Mouse (Mus musculus): ENCODE measurements around the gene Gm28047. TPM values are rescaled to one million over a fixed set of nuclear protein-coding genes. Genes with fewer than 3 reads are reported as not detected.
A peak's percentile ranks its signal among the peaks of the same experiment; 100 is the strongest.
"Not testable (repeated sequence)": the region's sequence is repeated elsewhere in the genome, so short reads cannot be mapped to it uniquely, and the experiment has no call there.

Gm28047 gene
- total RNA-seq (2017) = not detected in 2 replicates

DNA sequence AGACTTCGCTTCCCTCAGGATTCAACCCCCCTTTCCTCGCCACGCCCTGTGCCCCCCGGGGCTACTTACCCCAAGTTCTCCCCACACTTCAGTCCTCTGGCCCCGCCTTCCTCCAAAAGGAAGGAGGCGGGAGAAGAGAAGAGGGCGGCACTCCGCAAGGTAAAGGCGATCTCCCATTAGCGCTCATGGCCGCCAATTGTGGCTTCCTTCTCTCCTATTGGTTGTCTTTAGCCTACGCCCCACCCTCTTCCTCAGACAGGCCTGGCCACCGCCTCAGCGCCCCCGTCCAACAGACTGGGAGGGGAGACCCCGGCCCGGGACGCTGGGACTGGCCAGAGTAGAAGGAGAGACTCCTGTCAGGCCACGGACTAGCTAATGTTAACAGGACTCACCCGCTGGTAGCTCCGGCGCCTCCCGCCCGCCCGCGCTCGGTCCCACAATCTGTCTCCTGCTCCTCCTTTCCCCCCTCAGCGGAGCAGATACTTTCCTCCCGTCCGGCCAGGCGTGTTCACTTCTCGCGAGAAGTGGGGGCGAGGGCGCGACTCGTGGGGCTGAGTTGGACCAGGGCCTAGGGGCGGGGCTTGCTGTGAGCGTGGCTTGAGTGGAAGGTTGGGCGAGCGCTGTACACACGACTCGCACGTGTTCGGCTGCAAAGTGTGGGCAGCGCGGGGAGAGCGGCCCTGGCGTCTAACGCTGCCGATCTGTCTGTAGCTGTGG, at the start of gene Gm28047, which contains the start of gene Atf7:
Gene Gm28047 (minus strand): TSS at position 98 of the 717 bp plus-strand sequence.
Gene Atf7 (minus strand): TSS at position 495 of the 717 bp plus-strand sequence.
- ATAC-seq (ENCODE audit: extremely low read depth, insufficient number of reproducible peaks, low FRiP score, poor library complexity, severe bottlenecking) = peak; percentile 91

DNA sequence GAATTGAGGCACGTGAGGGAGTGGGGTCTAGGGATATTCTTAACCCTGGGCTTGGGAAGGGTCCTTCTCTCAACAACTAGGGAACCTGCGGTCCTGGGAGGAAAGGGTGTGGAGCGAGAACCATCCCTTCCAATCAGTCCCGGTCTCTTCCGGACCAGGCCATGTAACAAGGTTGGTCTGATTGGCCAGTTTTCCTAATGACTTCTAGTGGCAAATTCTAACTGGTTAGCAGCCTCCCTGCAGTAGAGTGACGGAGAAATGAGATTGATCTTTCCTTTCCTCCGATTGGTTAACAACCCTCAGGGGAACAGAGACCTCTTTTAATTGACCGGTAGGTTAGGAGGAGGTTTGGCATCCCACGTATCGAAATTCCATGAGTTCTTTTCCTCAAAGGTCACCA, 48.7 kb upstream of the Gm28047 start:
- no peak for ATAC-seq (ENCODE audit: extremely low read depth, insufficient number of reproducible peaks, low FRiP score, poor library complexity, severe bottlenecking)

- ATAC-seq (ENCODE audit: extremely low read depth, insufficient number of reproducible peaks, low FRiP score, poor library complexity, severe bottlenecking) = no peak
Measured at GRCm38 (mm10) chr15:102672215-102673071, 47.6 kb upstream of the Gm28047 start, which contains the start of gene Atp5g2. TSS of gene Atp5g2 (minus strand) at chr15:102672352.

GRCm38 (mm10) chr15:102671721-102672214, 46.9 kb upstream of the Gm28047 start:
- ATAC-seq (ENCODE audit: extremely low read depth, insufficient number of reproducible peaks, low FRiP score, poor library complexity, severe bottlenecking) = no peak

DNA sequence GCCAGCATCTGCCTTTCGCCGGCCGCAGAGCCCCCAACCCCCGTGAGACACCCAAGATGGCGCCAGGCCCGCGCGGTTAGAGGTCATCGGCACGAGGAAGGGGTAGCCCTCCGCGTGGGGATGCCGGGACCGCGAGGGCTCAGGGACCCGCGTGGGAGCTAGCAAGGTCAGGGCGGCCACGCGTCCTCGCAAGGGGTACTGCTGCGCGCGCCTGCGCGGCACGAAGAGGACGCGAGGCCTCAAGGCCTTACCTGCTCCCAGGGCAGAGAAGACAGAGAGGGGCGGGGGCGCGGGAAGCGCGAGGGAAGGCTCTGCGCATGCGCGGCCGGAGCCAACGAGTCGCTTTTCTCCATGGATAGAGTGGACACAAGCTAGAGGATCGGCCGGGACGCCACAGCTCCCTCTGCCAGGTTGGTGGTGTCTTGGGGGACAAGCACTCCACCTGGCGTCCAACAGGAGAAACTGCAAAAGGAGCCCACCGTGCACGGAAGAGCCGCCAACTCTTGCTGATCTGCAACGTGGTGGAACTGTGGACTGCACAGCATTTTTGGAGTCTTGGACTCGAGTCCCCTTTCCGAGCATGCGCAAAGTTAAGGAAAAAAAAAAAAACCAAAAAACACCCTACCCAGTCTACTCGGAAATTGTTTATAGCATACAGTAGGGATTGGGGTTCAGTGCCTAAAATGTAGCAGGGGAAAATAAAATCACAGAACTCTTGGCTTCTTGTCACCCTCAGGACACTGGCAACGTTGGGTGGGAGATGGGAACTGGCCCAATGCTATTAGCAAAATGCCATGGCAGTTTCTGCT, 46.1 kb upstream of the Gm28047 start:
- ATAC-seq (ENCODE audit: extremely low read depth, insufficient number of reproducible peaks, low FRiP score, poor library complexity, severe bottlenecking) = peak; percentile 99

- ATAC-seq (ENCODE audit: extremely low read depth, insufficient number of reproducible peaks, low FRiP score, poor library complexity, severe bottlenecking) = no peak
Measured at GRCm38 (mm10) chr15:102670281-102670680, 45.4 kb upstream of the Gm28047 start.

DNA sequence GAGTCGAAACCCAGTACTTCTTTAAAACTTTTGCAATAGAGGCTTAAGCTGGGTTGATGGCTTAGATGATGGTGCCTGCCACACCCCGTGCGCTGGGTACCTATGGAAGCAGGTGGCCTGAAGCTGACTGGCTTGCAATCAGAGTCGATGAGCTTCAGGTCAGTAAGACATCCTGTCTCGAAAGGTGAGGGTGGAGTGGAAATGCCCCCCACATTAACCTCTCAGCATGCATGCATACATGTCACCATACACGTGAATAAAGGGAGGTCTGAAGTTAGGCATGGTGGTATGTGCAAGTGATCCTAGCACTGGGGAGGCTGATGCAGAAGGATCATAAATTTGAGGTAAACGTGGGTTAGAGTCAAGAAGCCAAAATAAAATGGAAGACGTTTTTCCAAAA, 44.7 kb upstream of the Gm28047 start:
- no peak for ATAC-seq (ENCODE audit: extremely low read depth, insufficient number of reproducible peaks, low FRiP score, poor library complexity, severe bottlenecking)

DNA sequence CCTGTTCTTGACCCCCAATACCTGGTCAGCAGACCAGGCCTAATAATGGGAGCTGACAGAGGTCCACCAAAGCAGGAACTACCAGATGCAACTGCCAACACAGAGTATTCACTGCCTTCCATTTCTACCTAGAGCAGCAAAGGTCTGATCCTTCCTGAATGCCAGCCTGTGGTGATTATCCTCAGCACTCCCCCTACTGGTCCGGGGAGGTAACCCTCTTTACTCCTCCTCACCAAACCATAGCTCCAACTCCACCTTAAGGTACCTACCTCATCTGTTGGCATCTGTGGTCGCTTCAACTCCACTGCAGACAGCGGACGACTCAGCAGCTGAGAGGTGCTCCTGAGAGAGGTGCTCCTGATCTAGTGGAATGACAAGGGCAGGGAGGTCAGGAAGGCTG, 40.6 kb upstream of the Gm28047 start:
- ATAC-seq (ENCODE audit: extremely low read depth, insufficient number of reproducible peaks, low FRiP score, poor library complexity, severe bottlenecking) = peak; percentile 81

GRCm38 (mm10) chr15:102663825-102664224, 39.0 kb upstream of the Gm28047 start:
- no peak for ATAC-seq (ENCODE audit: extremely low read depth, insufficient number of reproducible peaks, low FRiP score, poor library complexity, severe bottlenecking)

DNA sequence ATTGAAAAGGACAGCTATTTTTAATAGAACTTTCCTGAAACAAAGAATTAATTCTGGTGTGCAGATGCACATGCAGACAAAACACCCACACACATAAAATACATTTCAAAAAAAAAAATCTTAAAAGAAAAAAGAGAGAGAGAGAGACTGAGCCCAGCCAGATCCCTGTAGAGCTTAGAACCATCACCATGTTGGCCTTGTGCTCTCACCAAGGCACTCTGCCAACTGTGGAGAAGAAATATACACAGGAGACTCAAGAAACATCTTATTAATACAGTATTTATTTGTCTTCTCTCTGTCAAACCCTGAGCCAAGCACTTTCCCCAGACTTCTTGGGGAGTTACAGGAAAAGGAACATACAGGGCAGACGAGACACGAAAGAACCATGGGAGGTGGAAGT, 37.7 kb upstream of the Gm28047 start:
- not testable (repeated sequence) for ATAC-seq (ENCODE audit: extremely low read depth, insufficient number of reproducible peaks, low FRiP score, poor library complexity, severe bottlenecking)

DNA sequence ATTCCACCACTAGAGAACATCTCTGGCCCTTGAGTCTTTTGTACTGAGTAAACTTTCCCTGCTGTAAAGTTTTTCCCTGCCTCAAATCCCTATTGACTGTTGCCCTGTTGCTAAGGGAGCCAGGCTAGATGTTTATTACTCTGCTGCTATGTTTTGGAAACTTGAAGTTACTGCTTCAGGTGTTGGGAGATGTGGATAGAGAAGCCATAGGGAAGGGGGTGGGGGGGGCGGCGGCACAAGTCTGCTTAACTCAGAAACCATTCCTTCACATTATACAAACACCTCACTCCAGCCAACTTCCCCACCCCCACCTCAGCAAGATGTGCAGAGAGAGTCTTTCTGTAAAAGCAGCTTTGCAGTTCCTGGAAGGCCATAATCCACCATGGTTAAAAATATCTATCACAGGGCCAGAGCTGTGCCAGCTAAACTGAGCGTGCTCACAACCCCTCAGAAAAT, 33.1 kb upstream of the Gm28047 start:
- ATAC-seq (ENCODE audit: extremely low read depth, insufficient number of reproducible peaks, low FRiP score, poor library complexity, severe bottlenecking) = no peak

DNA sequence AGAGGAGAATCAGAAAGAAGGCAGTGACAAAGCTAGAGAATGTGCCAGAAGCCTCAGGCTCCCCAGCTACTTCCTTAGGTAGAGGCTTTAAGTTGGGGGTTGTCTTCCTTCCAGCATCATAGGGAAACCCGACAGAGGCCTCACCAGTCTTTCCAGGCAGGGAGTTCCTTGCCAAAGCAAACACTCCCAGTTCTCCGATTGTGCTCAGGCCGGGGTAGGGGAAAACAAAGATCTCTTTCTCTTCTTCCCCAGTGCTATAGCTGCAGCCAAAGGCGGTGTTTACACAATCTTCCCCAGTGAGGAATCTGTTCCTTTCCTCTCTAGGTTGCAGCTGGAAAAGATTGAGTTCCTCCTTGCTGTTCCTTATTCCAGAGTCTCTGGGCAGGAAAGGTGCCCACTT, 31.8 kb upstream of the Gm28047 start:
- no peak for ATAC-seq (ENCODE audit: extremely low read depth, insufficient number of reproducible peaks, low FRiP score, poor library complexity, severe bottlenecking)

DNA sequence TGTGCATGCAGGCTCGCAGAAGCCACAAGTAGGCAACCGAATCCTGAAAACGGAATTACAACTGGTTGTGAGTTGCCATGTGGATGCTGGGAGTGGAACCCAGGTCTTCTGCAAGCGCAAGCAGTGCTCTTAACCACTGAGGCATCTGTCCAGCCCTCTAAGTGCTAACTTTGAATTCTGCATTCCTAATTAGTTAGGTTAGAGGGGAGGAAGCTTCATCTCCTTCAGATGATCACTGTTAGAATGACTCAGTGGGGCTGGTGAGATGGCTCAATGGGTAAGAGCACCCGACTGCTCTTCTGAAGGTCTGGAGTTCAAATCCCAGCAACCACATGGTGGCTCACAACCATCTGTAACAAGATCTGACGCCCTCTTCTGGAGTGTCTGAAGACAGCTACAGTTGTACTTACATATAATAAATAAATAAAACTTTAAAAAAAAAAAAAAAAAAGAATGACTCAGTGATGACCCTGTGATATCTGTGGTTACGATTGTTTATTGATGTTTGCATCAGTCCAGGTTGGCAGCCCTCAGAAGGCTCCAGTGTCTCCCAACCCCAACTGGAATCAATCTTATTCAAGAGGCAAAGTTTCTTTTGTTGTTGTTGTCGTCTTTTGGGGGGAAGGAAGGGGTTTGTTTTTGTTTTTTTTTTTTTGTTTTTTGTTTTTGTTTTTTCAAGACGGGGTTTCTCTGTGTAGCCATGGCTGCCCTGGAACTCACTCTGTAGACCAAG, 27.2 kb upstream of the Gm28047 start:
- ATAC-seq (ENCODE audit: extremely low read depth, insufficient number of reproducible peaks, low FRiP score, poor library complexity, severe bottlenecking) = not testable (repeated sequence)

DNA sequence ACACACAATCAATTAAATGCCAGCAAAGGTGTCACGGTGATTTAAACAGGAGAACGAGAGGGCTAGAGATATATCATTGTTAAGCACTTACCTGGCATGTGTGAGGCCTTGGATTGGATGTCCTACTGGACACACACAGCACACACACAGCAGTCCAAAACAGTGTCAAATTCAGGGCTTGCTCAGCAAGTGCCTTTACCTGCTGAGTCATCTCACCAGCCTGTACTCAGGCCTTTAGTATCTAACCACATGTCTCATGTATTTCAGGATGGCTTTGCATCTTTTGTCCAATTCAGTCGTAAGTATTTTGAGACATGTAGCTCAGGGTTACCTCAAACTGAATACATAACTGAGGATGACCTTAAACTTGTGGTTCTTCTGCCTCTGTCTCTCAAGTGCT, 26.2 kb upstream of the Gm28047 start:
- ATAC-seq (ENCODE audit: extremely low read depth, insufficient number of reproducible peaks, low FRiP score, poor library complexity, severe bottlenecking) = no peak

DNA sequence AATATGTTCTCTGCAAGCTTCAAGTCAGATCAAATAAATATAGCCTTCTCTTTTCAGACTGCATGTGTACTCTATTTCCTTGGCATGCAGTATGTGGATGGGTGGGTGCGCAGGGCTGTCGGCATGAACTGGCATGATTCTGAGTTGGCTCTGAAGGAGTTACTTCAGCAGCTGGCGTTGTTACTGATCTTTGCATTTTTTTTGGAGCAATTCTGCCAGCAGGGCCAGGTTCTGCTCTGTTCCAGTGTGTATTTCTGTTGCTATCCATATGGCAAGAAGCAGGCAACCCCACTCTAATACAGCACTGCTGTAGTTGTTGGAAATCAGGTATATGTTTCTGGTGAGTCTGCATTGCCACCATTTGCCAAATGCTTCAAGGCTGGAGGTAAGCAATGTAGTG, 10.9 kb upstream of the Gm28047 start:
- no peak for ATAC-seq (ENCODE audit: extremely low read depth, insufficient number of reproducible peaks, low FRiP score, poor library complexity, severe bottlenecking)

- ATAC-seq (ENCODE audit: extremely low read depth, insufficient number of reproducible peaks, low FRiP score, poor library complexity, severe bottlenecking) = no peak
Measured at GRCm38 (mm10) chr15:102634684-102635083, 9.8 kb upstream of the Gm28047 start.

GRCm38 (mm10) chr15:102625687-102626055, 804 bp upstream of the Gm28047 start:
- ATAC-seq (ENCODE audit: extremely low read depth, insufficient number of reproducible peaks, low FRiP score, poor library complexity, severe bottlenecking) = peak; percentile 67

- no peak for ATAC-seq (ENCODE audit: extremely low read depth, insufficient number of reproducible peaks, low FRiP score, poor library complexity, severe bottlenecking)
Measured at GRCm38 (mm10) chr15:102624291-102624969, 437 bp downstream of the Gm28047 start.
